Mouse (Mus musculus) Patski (cell line): ENCODE results near the gene Msmo1. TPM values are rescaled to one million over a fixed set of nuclear protein-coding genes. Genes with fewer than 3 reads are reported as not detected.
A peak's percentile ranks its signal among the peaks of the same experiment; 100 is the strongest.

Source experiments
- ATAC-seq: fragments of 100-300 bp; one replicate; pipeline ENCODE4 v1.8.0; 2021
- CTCF ChIA-PET: fragments of 350-600 bp; sonication (Branson Sonifier 250); formaldehyde crosslinking; loops from one replicate; lab custom pipeline; 2022; ENCODE audit warnings: inconsistent platforms; lab: Charles Lee
- POLR2A ChIA-PET: fragments of 350-600 bp; sonication (Branson Sonifier 250); formaldehyde crosslinking; loops from one replicate; lab custom pipeline; 2022; ENCODE audit warnings: antibody characterized with exemption, inconsistent platforms; lab: Charles Lee
- DNase-seq: peaks from one replicate; pipeline ENCODE4 v3.0.0-alpha.2; 2011; ENCODE audit warnings: low read depth, low spot score
- H3K27me3 ChIP-seq: fragments of 371-371 bp; one replicate; pipeline ENCODE4 v1.5.1; 2021
- CTCF ChIP-seq: fragments of 100-300 bp; IDR thresholded peaks from one replicate; pipeline ENCODE4 v1.5.1; 2021
- in situ Hi-C: fragments of 300-500 bp; cut with MboI; formaldehyde crosslinking; loops from 3 replicates; pipeline ENCODE4 v1.11.1; 2018; ENCODE audit warnings: low pct_unique_long_range_greater_than_20kb, mixed read lengths
- polyA plus RNA-seq: library from polyadenylated mRNA; unstranded; gene quantifications from one replicate; pipeline ENCODE4 v1.2.3, GENCODE M21; 2021

Msmo1 gene
- polyA plus RNA-seq, 1 experiment from 2014 or later, result 52.9 TPM

- DNase-seq, result no peak
Observed at GRCm38 (mm10) chr8:64690306-64690705, 43.3 kb downstream of the Msmo1 start.

GRCm38 (mm10) chr8:64688741-64689140 is 44.9 kb downstream of the Msmo1 start:
- TF ChIP-seq CTCF, result no peak
- DNase-seq (no peak), ATAC-seq (no peak)
- in situ Hi-C loops, result no loop called here
- H3K27me3 ChIP-seq, result no peaks in the 10 kb centered on the region
- ChIA-PET CTCF (no interaction called here), POLR2A (no interaction called here)

More at GRCm38 (mm10) chr8:64690306-64690705, 43.3 kb downstream of the Msmo1 start:
- ChIA-PET CTCF (no interaction called here), POLR2A (no interaction called here)
- in situ Hi-C loops, result loop anchor here (5.0 to 10.0 kb wide), 3 partner anchors 73 to 666 kb away; no protein-coding TSS in a partner anchor
- ATAC-seq, result no peak
- H3K27me3 ChIP-seq, result no peaks in the 10 kb centered on the region
- no peak for TF ChIP-seq CTCF

GRCm38 (mm10) chr8:64688161-64688560 is 45.4 kb downstream of the Msmo1 start:
- ChIA-PET CTCF (no interaction called here), POLR2A (interaction anchor here (1.0 to 1.7 kb wide), 2 partner anchors 13 to 32 kb away, joined by 3 read pairs; no protein-coding TSS in a partner anchor)
- ATAC-seq (no peak), DNase-seq (no peak)
- no peaks in the 10 kb centered on the region for H3K27me3 ChIP-seq
- in situ Hi-C loops, result no loop called here
- no peak for TF ChIP-seq CTCF

- no peaks in the 10 kb centered on the region for H3K27me3 ChIP-seq
- in situ Hi-C loops, result no loop called here
- DNase-seq (no peak), ATAC-seq (no peak)
- no peak for TF ChIP-seq CTCF
- ChIA-PET CTCF (interaction anchor here (1.2 kb wide), 1 partner anchor 15 kb away, joined by 3 read pairs; no protein-coding TSS in a partner anchor), POLR2A (interaction anchor here (0.6 kb wide), 1 partner anchor 108 kb away, joined by 3 read pairs; no protein-coding TSS in a partner anchor)
Observed at GRCm38 (mm10) chr8:64682501-64682900, 51.1 kb downstream of the Msmo1 start.

GRCm38 (mm10) chr8:64676381-64676780 is 57.2 kb downstream of the Msmo1 start:
- no peaks in the 10 kb centered on the region for H3K27me3 ChIP-seq
- in situ Hi-C loops, result no loop called here
- POLR2A ChIA-PET, result no interaction called here
- no peak for ATAC-seq
- CTCF ChIA-PET, result interaction anchor here (0.9 to 3.2 kb wide), 5 partner anchors 9 to 18 kb away, joined by 3 to 10 read pairs (median 4); partner anchors contain the start of gene Cpe
- DNase-seq, result no peak
- TF ChIP-seq CTCF, result peak; percentile 51

GRCm38 (mm10) chr8:64674951-64675585 is 58.5 kb downstream of the Msmo1 start:
- no peak for DNase-seq

GRCm38 (mm10) chr8:64672920-64673319 is 60.7 kb downstream of the Msmo1 start:
- DNase-seq, result no peak
- TF ChIP-seq CTCF, result peak; percentile 20
- ChIA-PET CTCF (no interaction called here), POLR2A (no interaction called here)
- ATAC-seq, result peak; percentile 67
- in situ Hi-C loops, result no loop called here
- H3K27me3 ChIP-seq, result no peaks in the 10 kb centered on the region

More at GRCm38 (mm10) chr8:64674951-64675585, 58.5 kb downstream of the Msmo1 start:
- no peak for ATAC-seq
- CTCF ChIA-PET, result interaction anchor here (1.0 to 3.2 kb wide), 4 partner anchors 9 to 48 kb away, joined by 3 to 10 read pairs (median 4); no protein-coding TSS in a partner anchor
- no peaks in the 10 kb centered on the region for H3K27me3 ChIP-seq
- POLR2A ChIA-PET, result interaction anchor here (0.9 to 1.2 kb wide), 2 partner anchors 12 to 56 kb away, joined by 3 read pairs; no protein-coding TSS in a partner anchor
- in situ Hi-C loops, result no loop called here
- TF ChIP-seq CTCF, result no peak

GRCm38 (mm10) chr8:64671937-64672336 is 61.7 kb downstream of the Msmo1 start:
- POLR2A ChIA-PET, result no interaction called here
- no peaks in the 10 kb centered on the region for H3K27me3 ChIP-seq
- in situ Hi-C loops, result no loop called here
- CTCF ChIA-PET, result no interaction called here
- DNase-seq (no peak), ATAC-seq (no peak)
- no peak for TF ChIP-seq CTCF

Other genes with a start within 250 kb of the Msmo1 start
- 1,016 TPM for gene Cpe, start 40.7 kb downstream of the Msmo1 start, polyA plus RNA-seq
- 30.3 TPM for gene Klhl2, start 116.2 kb upstream of the Msmo1 start, polyA plus RNA-seq
- gene Tmem192, start 213.4 kb upstream of the Msmo1 start, polyA plus RNA-seq, result 57.9 TPM